Mouse (Mus musculus) stomach, postnatal 0 days (tissue): ENCODE results near the gene Gm12166. TPM values are rescaled to one million over a fixed set of nuclear protein-coding genes. Genes with fewer than 3 reads are reported as not detected.
A peak's percentile ranks its signal among the peaks of the same experiment; 100 is the strongest.

Experiments
- ATAC-seq: fragments of 200-750 bp; cut with Nextera tagmentation; 2 replicates; pipeline ENCODE4 v1.8.0; 2017; ENCODE audit not compliant: low FRiP score, low TSS enrichment
- DNase-seq: peaks from one replicate; pipeline ENCODE4 v3.0.0-alpha.2; 2016; ENCODE audit warnings: low spot score
- H3K27ac ChIP-seq: fragments of 300-500 bp; sonication (generic); replicated peaks from 2 replicates; pipeline ENCODE4 v1.5.1; 2014; ENCODE audit warnings: mild to moderate bottlenecking, control low read depth
- H3K27me3 ChIP-seq: fragments of 300-500 bp; sonication (generic); 2 replicates; pipeline ENCODE4 v1.6.1; 2014; ENCODE audit warnings: low read length; ENCODE audit not compliant: control insufficient read depth, insufficient read depth
- H3K36me3 ChIP-seq: fragments of 300-500 bp; sonication (generic); 2 replicates; pipeline ENCODE4 v1.6.1; 2014; ENCODE audit warnings: low read length, mixed read lengths; ENCODE audit not compliant: control insufficient read depth, insufficient read depth
- H3K4me1 ChIP-seq: fragments of 300-500 bp; sonication (generic); replicated peaks from 2 replicates; pipeline ENCODE4 v1.6.1; 2014; ENCODE audit warnings: antibody characterized with exemption; ENCODE audit not compliant: control insufficient read depth, insufficient read depth
- H3K4me2 ChIP-seq: fragments of 300-500 bp; sonication (generic); replicated peaks from 2 replicates; pipeline ENCODE4 v1.6.1; 2014; ENCODE audit warnings: low read depth, mild to moderate bottlenecking, control low read depth, moderate library complexity
- H3K4me3 ChIP-seq: fragments of 300-500 bp; sonication (generic); 2 replicates; pipeline ENCODE4 v1.5.1; 2014; ENCODE audit warnings: low read depth, low read length, control low read depth
- H3K9ac ChIP-seq: fragments of 300-500 bp; sonication (generic); 2 replicates; pipeline ENCODE4 v1.6.1; 2014; ENCODE audit warnings: mild to moderate bottlenecking, low read length, control low read depth, mixed read lengths
- H3K9me3 ChIP-seq: fragments of 300-500 bp; sonication (generic); 2 replicates; pipeline ENCODE4 v1.6.1; 2016; ENCODE audit warnings: low read length; ENCODE audit not compliant: control insufficient read depth
- CTCF ChIP-seq: IDR thresholded peaks from 2 replicates; pipeline ENCODE4 v1.5.1; 2016; ENCODE audit warnings: antibody characterized with exemption, low read depth, mild to moderate bottlenecking, moderate library complexity
- EP300 ChIP-seq: optimal IDR thresholded peaks from 2 replicates; pipeline ENCODE3; 2016; ENCODE audit warnings: antibody characterized with exemption
- WGBS: fragments of 180-500 bp; shearing (Covaris S2); extraction: QIAGEN DNeasy Blood & Tissue Kit; methylation state at CpG from one replicate; pipeline ENCODE4 v1.1.7; 2014; 5-methylcytosine and 5-hydroxymethylcytosine counted together
- polyA plus RNA-seq: library from polyadenylated mRNA; unstranded; fragments of >200 nt; fragmentation: Nextera tagmentation; extraction: Ambion mirVana; gene quantifications from 2 replicates; pipeline ENCODE4 v1.2.1, GENCODE M21; 2015

The Gm12166 gene
- polyA plus RNA-seq, 1 experiment from 2014 or later, result 7.0 TPM

GRCm38 (mm10) chr11:46065201-46066011 lies 13.3 kb upstream of the Gm12166 start:
- Histone ChIP-seq H3K9me3 (no peaks in the 10 kb centered on the region), H3K4me2 (0 out of 2 replicates have a peak overlapping the region, but pooled peaks have one; percentile 8), H3K36me3 (peaks cover 3% of the 10 kb centered on the region; the same call in 1 of the 2 replicates), H3K4me3 (no peak overlapping the region), H3K27me3 (no peaks in the 10 kb centered on the region), H3K4me1 (peaks cover 2% of the 10 kb centered on the region; the same call in 1 of the 2 replicates), H3K27ac (peak overlapping the region; percentile 74), H3K9ac (no peak overlapping the region)
- 20% methylated on average over 21 of the region's 21 CpGs for WGBS
- TF ChIP-seq EP300, result no peak
- no peak for TF ChIP-seq CTCF
- DNase-seq (peak; percentile 57), ATAC-seq (peak; percentile 81)

DNA sequence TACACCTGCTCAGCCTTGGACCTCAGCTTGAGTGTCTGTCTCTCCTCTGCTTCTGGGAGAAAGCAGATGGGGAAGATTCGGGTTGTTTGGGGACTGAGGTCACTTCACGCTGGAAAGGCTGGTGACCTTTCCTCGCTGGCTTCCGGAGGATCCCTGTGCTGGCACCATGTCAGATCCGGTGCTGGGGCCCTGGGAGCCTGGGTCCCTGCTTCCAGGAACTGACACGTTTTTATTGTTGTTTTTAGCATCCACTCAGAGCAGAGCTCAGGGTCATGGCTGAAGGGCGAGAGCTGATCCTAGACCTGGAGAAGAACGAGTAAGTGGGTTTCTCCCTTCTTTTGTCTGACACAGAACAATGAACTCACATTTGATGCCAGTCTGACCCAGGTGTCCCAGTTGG lies 12.6 kb upstream of the Gm12166 start:
- peak overlapping the region; percentile 74 for H3K27ac ChIP-seq
- no peaks in the 10 kb centered on the region for H3K9me3 ChIP-seq
- DNase-seq (no peak), ATAC-seq (no peak)
- no peaks in the 10 kb centered on the region for H3K27me3 ChIP-seq
- H3K36me3 ChIP-seq, result peaks cover 3% of the 10 kb centered on the region; the same call in 1 of the 2 replicates
- H3K4me3 ChIP-seq, result no peak overlapping the region
- TF ChIP-seq CTCF, result no peak
- no peak for TF ChIP-seq EP300
- H3K4me2 ChIP-seq, result no peak overlapping the region
- peaks cover 2% of the 10 kb centered on the region; the same call in 1 of the 2 replicates for H3K4me1 ChIP-seq
- 39% methylated on average over 8 of the region's 8 CpGs for WGBS
- no peak overlapping the region for H3K9ac ChIP-seq

DNA sequence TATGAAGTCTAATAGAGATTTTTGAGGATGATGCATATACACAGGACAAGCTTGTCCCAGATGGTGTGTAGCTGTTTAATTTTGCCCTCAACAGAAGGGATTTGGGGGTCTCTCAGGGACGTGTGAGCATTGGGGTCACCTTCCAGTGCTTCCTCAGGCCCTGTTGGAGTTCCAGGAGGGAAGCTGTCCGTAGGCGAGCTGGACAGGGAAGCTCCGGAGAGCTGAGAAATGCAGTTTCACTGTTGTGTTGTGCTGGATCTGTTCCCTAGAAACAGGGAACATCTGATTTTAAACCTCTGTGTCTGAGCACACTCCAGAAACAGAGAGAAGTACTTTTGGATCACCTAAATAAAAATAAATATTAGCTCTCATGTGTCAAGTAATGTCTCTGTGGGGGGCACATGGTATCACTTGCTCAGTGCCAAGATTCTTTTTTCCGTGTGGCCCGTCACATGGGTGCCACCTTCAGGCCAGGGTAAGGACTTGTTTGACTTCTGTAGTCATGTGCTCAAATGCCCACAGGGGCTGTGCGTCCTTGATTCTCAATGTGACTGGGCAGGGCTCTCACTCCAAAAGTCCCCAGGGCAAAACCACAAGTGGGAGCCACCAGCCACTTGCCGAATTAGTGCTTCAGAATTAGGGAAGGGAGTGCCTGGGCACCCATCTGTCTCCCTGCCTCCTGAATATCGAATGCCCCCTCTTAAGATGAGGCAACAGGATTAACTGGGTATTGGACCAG lies 11.0 kb upstream of the Gm12166 start:
- no peaks in the 10 kb centered on the region for H3K27me3 ChIP-seq
- no peaks in the 10 kb centered on the region for H3K9me3 ChIP-seq
- TF ChIP-seq CTCF (peak; percentile 57), EP300 (no peak)
- 44% methylated on average over 9 of the region's 9 CpGs for WGBS
- H3K4me1 ChIP-seq, result no peaks in the 10 kb centered on the region; the same call in 1 of the 2 replicates
- H3K36me3 ChIP-seq, result peaks cover 3% of the 10 kb centered on the region; the same call in 1 of the 2 replicates
- H3K27ac ChIP-seq, result peak overlapping the region; percentile 61; the same call in 1 of the 2 replicates
- no peak for DNase-seq
- no peak overlapping the region for H3K4me2 ChIP-seq
- H3K9ac ChIP-seq, result peak overlapping the region; percentile 27; the same call in 1 of the 2 replicates
- no peak for ATAC-seq
- no peak overlapping the region for H3K4me3 ChIP-seq

- H3K4me2 ChIP-seq, result no peak overlapping the region
- peaks cover 3% of the 10 kb centered on the region; the same call in 1 of the 2 replicates for H3K36me3 ChIP-seq
- ATAC-seq, result no peak
- no peak overlapping the region for H3K9ac ChIP-seq
- peak overlapping the region; percentile 61; the same call in 1 of the 2 replicates for H3K27ac ChIP-seq
- H3K27me3 ChIP-seq, result no peaks in the 10 kb centered on the region
- H3K9me3 ChIP-seq, result no peaks in the 10 kb centered on the region
- WGBS, result 65% methylated on average over 4 of the region's 4 CpGs
- H3K4me3 ChIP-seq, result no peak overlapping the region
- TF ChIP-seq CTCF (no peak), EP300 (no peak)
- DNase-seq, result no peak
- H3K4me1 ChIP-seq, result no peaks in the 10 kb centered on the region; the same call in 1 of the 2 replicates
Measured at GRCm38 (mm10) chr11:46062569-46062968, 10.4 kb upstream of the Gm12166 start.

- no peak for TF ChIP-seq EP300
- no peak for TF ChIP-seq CTCF
- DNase-seq (no peak), ATAC-seq (no peak)
- Histone ChIP-seq H3K4me2 (no peak overlapping the region), H3K4me3 (no peak overlapping the region), H3K9ac (no peak overlapping the region), H3K27ac (0 out of 2 replicates have a peak overlapping the region, but pooled peaks have one; percentile 49), H3K27me3 (no peaks in the 10 kb centered on the region), H3K36me3 (peaks cover 3% of the 10 kb centered on the region; the same call in 1 of the 2 replicates), H3K4me1 (no peaks in the 10 kb centered on the region; the same call in 1 of the 2 replicates), H3K9me3 (no peaks in the 10 kb centered on the region)
- WGBS, result 61% methylated on average over 6 of the region's 6 CpGs
Measured at GRCm38 (mm10) chr11:46061776-46062445, 9.8 kb upstream of the Gm12166 start.
